Mouse (Mus musculus) lung, postnatal 0 days (tissue): ENCODE data around the gene Rps18. TPM values are rescaled to one million over a fixed set of nuclear protein-coding genes. Genes with fewer than 3 reads are reported as not detected.

Experiments used
- ATAC-seq: fragments of 200-750 bp; cut with Nextera tagmentation; 2 replicates; pipeline ENCODE4 v1.8.0; 2017; ENCODE audit warnings: moderate library complexity
- DNase-seq: peaks from one replicate; pipeline ENCODE4 v3.0.0-alpha.2; 2016; ENCODE audit warnings: low spot score
- H3K27ac ChIP-seq: fragments of 300-500 bp; sonication (generic); 2 replicates; pipeline ENCODE4 v1.5.1; 2014; ENCODE audit warnings: antibody characterized with exemption, mild to moderate bottlenecking, low read length, mixed read lengths
- H3K27me3 ChIP-seq: fragments of 300-500 bp; sonication (generic); replicated peaks from 2 replicates; pipeline ENCODE4 v1.6.1; 2014; ENCODE audit warnings: low read length, mixed read lengths; ENCODE audit not compliant: insufficient read depth
- H3K36me3 ChIP-seq: fragments of 300-500 bp; sonication (generic); 2 replicates; pipeline ENCODE4 v1.6.1; 2014; ENCODE audit warnings: low read length, mixed read lengths; ENCODE audit not compliant: insufficient read depth
- H3K4me1 ChIP-seq: fragments of 300-500 bp; sonication (generic); 2 replicates; pipeline ENCODE4 v1.6.1; 2014; ENCODE audit warnings: antibody characterized with exemption, low read depth, low read length, mixed read lengths; ENCODE audit not compliant: insufficient read depth
- H3K4me2 ChIP-seq: fragments of 300-500 bp; sonication (generic); replicated peaks from 2 replicates; pipeline ENCODE4 v1.6.1; 2014; ENCODE audit warnings: low read depth, mild to moderate bottlenecking, low read length, moderate library complexity, mixed read lengths
- H3K4me3 ChIP-seq: fragments of 300-500 bp; sonication (generic); 2 replicates; pipeline ENCODE4 v1.5.1; 2014; ENCODE audit warnings: low read depth, low read length
- H3K9ac ChIP-seq: fragments of 300-500 bp; sonication (generic); replicated peaks from 2 replicates; pipeline ENCODE4 v1.6.1; 2014; ENCODE audit warnings: low read depth, mild to moderate bottlenecking
- H3K9me3 ChIP-seq: fragments of 300-500 bp; sonication (generic); 2 replicates; pipeline ENCODE4 v1.6.1; 2016; ENCODE audit warnings: low read length, mixed read lengths
- CTCF ChIP-seq: IDR thresholded peaks from 2 replicates; pipeline ENCODE4 v1.5.1; 2016; ENCODE audit warnings: antibody characterized with exemption, mild to moderate bottlenecking
- EP300 ChIP-seq: IDR thresholded peaks from 2 replicates; pipeline ENCODE4 v1.6.1; 2016; ENCODE audit warnings: antibody characterized with exemption, mild to moderate bottlenecking, control low read depth
- WGBS: fragments of 180-500 bp; shearing (Covaris S2); extraction: QIAGEN DNeasy Blood & Tissue Kit; methylation state at CpG from one replicate; pipeline ENCODE4 v1.1.7; 2014; 5-methylcytosine and 5-hydroxymethylcytosine counted together
- polyA plus RNA-seq: library from polyadenylated mRNA; unstranded; fragments of >200 nt; fragmentation: Nextera tagmentation; extraction: Ambion mirVana; gene quantifications from 2 replicates; pipeline ENCODE4 v1.2.1, GENCODE M21; 2015

Gene Rps18
- polyA plus RNA-seq, 1 experiment from 2014 or later, result 1,435 TPM

GRCm38 (mm10) chr17:33931159-33931866 lies 24.5 kb downstream of the Rps18 start:
- Histone ChIP-seq H3K4me1 (0 out of 2 replicates have a peak, but pooled peaks cover 5% of the 10 kb centered on the region), H3K4me2 (peak overlapping the region; percentile 100), H3K27ac (0 out of 2 replicates have a peak overlapping the region, but pooled peaks have one; percentile 95), H3K9ac (peak overlapping the region; percentile 83; the same call in 1 of the 2 replicates), H3K36me3 (peaks cover 12% of the 10 kb centered on the region), H3K4me3 (peak overlapping the region; percentile 82), H3K9me3 (no peaks in the 10 kb centered on the region), H3K27me3 (no peaks in the 10 kb centered on the region)
- no peak for ATAC-seq
- no peak for DNase-seq
- no peak for TF ChIP-seq CTCF
- TF ChIP-seq EP300, result no peak
- WGBS, result 37% methylated on average over 18 of the region's 18 CpGs

- Histone ChIP-seq H3K27me3 (no peaks in the 10 kb centered on the region), H3K9me3 (no peaks in the 10 kb centered on the region), H3K27ac (peak overlapping the region; percentile 95), H3K9ac (peak overlapping the region; percentile 83), H3K4me1 (0 out of 2 replicates have a peak, but pooled peaks cover 5% of the 10 kb centered on the region), H3K36me3 (peaks cover 20% of the 10 kb centered on the region), H3K4me3 (peak overlapping the region; percentile 82), H3K4me2 (peak overlapping the region; percentile 100)
- ATAC-seq (peak; percentile 34), DNase-seq (peak; percentile 66)
- TF ChIP-seq CTCF (no peak), EP300 (no peak)
- 2% methylated on average over 44 of the region's 45 CpGs for WGBS
Observed at GRCm38 (mm10) chr17:33930280-33931158, 25.3 kb downstream of the Rps18 start.

GRCm38 (mm10) chr17:33929371-33930279 lies 26.2 kb downstream of the Rps18 start, which contains the start of gene Rgl2:
Gene Rgl2 (plus strand): TSS chr17:33929543.
- Histone ChIP-seq H3K36me3 (peaks cover 23% of the 10 kb centered on the region), H3K9ac (peak within 1 kb of the TSS; percentile 83), H3K27ac (peak within 1 kb of the TSS; percentile 95), H3K9me3 (no peaks in the 10 kb centered on the region), H3K4me3 (peak within 1 kb of the TSS; percentile 82), H3K4me1 (0 out of 2 replicates have a peak, but pooled peaks cover 5% of the 10 kb centered on the region), H3K27me3 (no peaks in the 10 kb centered on the region), H3K4me2 (peak within 1 kb of the TSS; percentile 100)
- DNase-seq, result peak; percentile 92
- TF ChIP-seq EP300, result no peak
- peak; percentile 45 for TF ChIP-seq CTCF
- peak; percentile 87 for ATAC-seq
- 1% methylated on average over 66 of the region's 80 CpGs for WGBS

GRCm38 (mm10) chr17:33928251-33928947 lies 27.4 kb downstream of the Rps18 start:
- no peak for TF ChIP-seq CTCF
- TF ChIP-seq EP300, result no peak
- WGBS, result 56% methylated on average over 21 of the region's 21 CpGs

DNA sequence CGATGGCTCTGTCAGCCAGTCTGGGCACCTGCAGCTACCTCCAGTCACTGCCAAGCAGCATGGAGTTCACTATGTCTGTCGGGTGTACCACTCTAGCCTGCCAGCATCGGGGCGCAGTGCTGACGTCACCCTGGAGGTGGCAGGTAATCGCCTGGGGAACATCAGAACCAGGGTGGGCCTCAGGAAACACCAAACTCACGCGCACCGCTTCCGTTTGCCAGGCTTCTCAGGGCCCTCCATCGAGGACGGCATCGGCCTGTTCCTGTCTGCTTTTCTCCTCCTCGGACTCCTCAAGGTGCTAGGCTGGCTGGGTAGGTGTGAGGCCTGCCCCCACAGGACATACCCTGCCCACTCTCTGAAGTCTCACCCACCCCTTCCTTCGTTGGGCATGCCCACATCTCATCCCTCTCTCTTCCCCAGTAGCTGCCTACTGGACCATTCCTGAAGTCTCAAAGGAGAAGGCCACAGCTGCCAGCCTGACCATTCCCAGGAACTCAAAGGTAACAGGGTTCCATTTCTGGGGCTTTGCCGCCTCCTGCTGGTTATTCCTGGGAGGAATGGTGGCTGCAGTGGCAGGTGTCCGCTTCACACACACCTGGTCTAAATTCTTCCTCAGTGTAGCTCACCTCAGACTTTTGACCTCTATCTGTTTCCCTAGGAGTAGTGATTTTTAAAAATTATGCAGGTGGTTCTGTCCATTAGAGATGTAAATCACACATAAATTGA lies 29.4 kb downstream of the Rps18 start:
- no peak overlapping the region for H3K4me3 ChIP-seq
- no peak overlapping the region for H3K27ac ChIP-seq
- no peak for ATAC-seq
- 70% methylated on average over 17 of the region's 17 CpGs for WGBS
- no peak for DNase-seq
- peaks cover 11% of the 10 kb centered on the region for H3K36me3 ChIP-seq
- TF ChIP-seq CTCF, result peak; percentile 60
- TF ChIP-seq EP300, result no peak
- peaks cover 5% of the 10 kb centered on the region; the same call in 1 of the 2 replicates for H3K4me1 ChIP-seq
- H3K9ac ChIP-seq, result no peak overlapping the region
- H3K4me2 ChIP-seq, result no peak overlapping the region
- H3K9me3 ChIP-seq, result no peaks in the 10 kb centered on the region
- H3K27me3 ChIP-seq, result no peaks in the 10 kb centered on the region

More at GRCm38 (mm10) chr17:33928251-33928947, 27.4 kb downstream of the Rps18 start:
- DNase-seq, result no peak
- Histone ChIP-seq H3K9me3 (no peaks in the 10 kb centered on the region), H3K4me1 (0 out of 2 replicates have a peak, but pooled peaks cover 5% of the 10 kb centered on the region), H3K9ac (peak overlapping the region; percentile 83; the same call in 1 of the 2 replicates), H3K36me3 (peaks cover 22% of the 10 kb centered on the region), H3K27ac (no peak overlapping the region), H3K4me2 (peak overlapping the region; percentile 100), H3K4me3 (peak overlapping the region; percentile 82), H3K27me3 (no peaks in the 10 kb centered on the region)
- ATAC-seq, result no peak
